Mouse (Mus musculus): ENCODE measurements around the gene Rtp1. TPM values are rescaled to one million over a fixed set of nuclear protein-coding genes. Genes with fewer than 3 reads are reported as not detected.

Rtp1 gene
- total and polyA plus RNA-seq, 3 experiments: 0.05 TPM; not detected in 2

- H3K36me3 ChIP-seq (replicated peaks): no peaks in the 10 kb centered on the region
- DNase-seq (ENCODE audit: low spot score) (no peak), ATAC-seq (ENCODE audit: extremely low read depth, insufficient number of reproducible peaks, low FRiP score, poor library complexity, severe bottlenecking) (no peak)
- TF ChIP-seq POLR2AphosphoS5 (IDR thresholded peaks at IDR 0.05; ENCODE audit: insufficient replicate concordance, low read depth, low read length) (no peak), CTCF (IDR thresholded peaks at IDR 0.05; ENCODE audit: low read depth, low read length) (no peak)
- no peaks in the 10 kb centered on the region for H3K27me3 ChIP-seq (ENCODE audit: insufficient read depth, low read length)
- H3K4me3 ChIP-seq (ENCODE audit: low read depth, low read length): no peak overlapping the region
- H3K9me3 ChIP-seq (replicated peaks): peaks cover 6% of the 10 kb centered on the region; the same call in 1 of the 2 replicates
- H3K4me1 ChIP-seq (ENCODE audit: insufficient read depth, low read depth, low read length): no peaks in the 10 kb centered on the region
Observed at GRCm38 (mm10) chr16:23482218-23482617, 53.3 kb downstream of the Rtp1 start.

- Histone ChIP-seq H3K36me3 (replicated peaks) (no peaks in the 10 kb centered on the region), H3K4me1 (ENCODE audit: insufficient read depth, low read depth, low read length) (no peaks in the 10 kb centered on the region), H3K9me3 (replicated peaks) (peaks cover 6% of the 10 kb centered on the region; the same call in 1 of the 2 replicates), H3K4me3 (ENCODE audit: low read depth, low read length) (no peak overlapping the region), H3K27me3 (ENCODE audit: insufficient read depth, low read length) (no peaks in the 10 kb centered on the region)
- no peak for ATAC-seq (ENCODE audit: extremely low read depth, insufficient number of reproducible peaks, low FRiP score, poor library complexity, severe bottlenecking)
- no peak for DNase-seq (ENCODE audit: low spot score)
- TF ChIP-seq GATA2 (IDR thresholded peaks at IDR 0.05; ENCODE audit: borderline replicate concordance, low read depth, low read length) (no peak), POLR2AphosphoS5 (IDR thresholded peaks at IDR 0.05; ENCODE audit: insufficient replicate concordance, low read depth, low read length) (no peak), CTCF (IDR thresholded peaks at IDR 0.05; ENCODE audit: low read depth, low read length) (no peak), TAL1 (conservative IDR thresholded peaks at IDR 0.05; ENCODE audit: low read depth, low read length) (no peak), GATA1 (IDR thresholded peaks at IDR 0.05; ENCODE audit: borderline replicate concordance, low read length) (no peak)
Observed at GRCm38 (mm10) chr16:23482846-23483245, 53.9 kb downstream of the Rtp1 start.

GRCm38 (mm10) chr16:23483292-23483691 lies 54.4 kb downstream of the Rtp1 start:
- no peaks in the 10 kb centered on the region for H3K36me3 ChIP-seq (replicated peaks)
- no peak for ATAC-seq (ENCODE audit: extremely low read depth, insufficient number of reproducible peaks, low FRiP score, poor library complexity, severe bottlenecking)

More at GRCm38 (mm10) chr16:23483292-23483691, 54.4 kb downstream of the Rtp1 start:
- Histone ChIP-seq H3K4me3 (ENCODE audit: low read depth, low read length) (no peak overlapping the region), H3K4me1 (ENCODE audit: insufficient read depth, low read depth, low read length) (no peaks in the 10 kb centered on the region), H3K27me3 (ENCODE audit: insufficient read depth, low read length) (no peaks in the 10 kb centered on the region), H3K9me3 (replicated peaks) (peaks cover 6% of the 10 kb centered on the region; the same call in 1 of the 2 replicates)
- no peak for TF ChIP-seq GATA1 (IDR thresholded peaks at IDR 0.05; ENCODE audit: borderline replicate concordance, low read length)
- TF ChIP-seq POLR2AphosphoS5 (IDR thresholded peaks at IDR 0.05; ENCODE audit: insufficient replicate concordance, low read depth, low read length): no peak
- no peak for TF ChIP-seq CTCF (IDR thresholded peaks at IDR 0.05; ENCODE audit: low read depth, low read length)
- TF ChIP-seq GATA2 (IDR thresholded peaks at IDR 0.05; ENCODE audit: borderline replicate concordance, low read depth, low read length): no peak
- no peak for DNase-seq (ENCODE audit: low spot score)

Other genes starting within 250 kb of the Rtp1 start
- 3.0 and 4.1 TPM in 2 replicates for gene St6gal1, start 204.4 kb upstream of the Rtp1 start, total RNA-seq (2014; fragmentation: Nextera tagmentation)
- 4.0 and 6.8 TPM in 2 replicates for gene St6gal1, start 204.4 kb upstream of the Rtp1 start, total RNA-seq (2017)
- gene St6gal1, start 204.4 kb upstream of the Rtp1 start, polyA plus RNA-seq (2012): 0.12 and 0.24 TPM in 2 replicates
- not detected in 2 replicates for gene Rtp4, start 91.2 kb downstream of the Rtp1 start, total RNA-seq (2014; fragmentation: Nextera tagmentation)
- 0.33 TPM in 1 of 2 replicates, not detected in the other for gene Rtp4, start 91.2 kb downstream of the Rtp1 start, total RNA-seq (2017)
- gene Rtp4, start 91.2 kb downstream of the Rtp1 start, polyA plus RNA-seq (2012): not detected in 2 replicates
- not detected in 2 replicates for gene Masp1, start 91.7 kb downstream of the Rtp1 start, total RNA-seq (2014; fragmentation: Nextera tagmentation)
- gene Masp1, start 91.7 kb downstream of the Rtp1 start, total RNA-seq (2017): 0.06 and 0.27 TPM in 2 replicates
- gene Masp1, start 91.7 kb downstream of the Rtp1 start, polyA plus RNA-seq (2012): not detected in 2 replicates